ENCODE assay signal across 12 mouse cellular contexts in genomic region chr2:29419946-29420345, GRCm38 (mm10).
A peak's percentile ranks its signal among the peaks of the same experiment; 100 is the strongest.
DNase-seq lines count a peak whose midpoint lies in the region; ATAC-seq lines count a peak whose summit lies in the region.
"Had no signal": no experiment of that assay in that cellular context is flagged by ENCODE, and none has a peak within 500 bp of the region (broad histone marks: within the 10 kb centered on the region; RNA-seq: fewer than 3 reads in every experiment).

No protein-coding gene starts in this region.

- DNase-seq in 3T3-L1 (ENCODE audit: low read depth, low spot score) (peak; percentile 61), adipocyte (ENCODE audit: low spot score) (peak; percentile 50)
- DNase-seq in kidney, adult 8-10 months: peak; percentile 38 to 45
- peak; percentile 60 for DNase-seq in lung, postnatal 10 days
- DNase-seq in spleen, postnatal 36 days (ENCODE audit: low spot score in 2 of 2): no peak
- DNase-seq in left cerebral cortex, adult 8-10 months (ENCODE audit: low spot score in 2 of 2): no peak
- DNase-seq: layer of hippocampus, adult 9-11 months; right cerebral cortex, postnatal 14 days had no signal

- peaks cover 65% of the 10 kb centered on the region for H3K4me1 ChIP-seq in midbrain, embryonic 13.5 days (replicated peaks)

- H3K4me3 ChIP-seq in midbrain, embryonic 13.5 days (replicated peaks): no peak overlapping the region
- H3K4me3 ChIP-seq: heart, embryonic 13.5 days; hindbrain, embryonic 15.5 days; lung, embryonic 15.5 days had no signal

- no peak overlapping the region for H3K4me2 ChIP-seq in midbrain, embryonic 13.5 days (replicated peaks)
- H3K4me2 ChIP-seq: heart, embryonic 13.5 days; hindbrain, embryonic 15.5 days; lung, embryonic 15.5 days had no signal

- WGBS in midbrain, embryonic 13.5 days: 75% methylated on average over 5 of the region's 5 CpGs

- no peaks in the 10 kb centered on the region for H3K36me3 ChIP-seq in midbrain, embryonic 13.5 days
- H3K36me3 ChIP-seq: heart, embryonic 13.5 days; hindbrain, embryonic 15.5 days; lung, embryonic 15.5 days had no signal

- H3K27ac ChIP-seq in midbrain, embryonic 13.5 days: no peak overlapping the region
- H3K27ac ChIP-seq: heart, embryonic 13.5 days; hindbrain, embryonic 15.5 days; lung, embryonic 15.5 days had no signal

- no peaks in the 10 kb centered on the region for H3K27me3 ChIP-seq in midbrain, embryonic 13.5 days
- H3K27me3 ChIP-seq: heart, embryonic 13.5 days; hindbrain, embryonic 15.5 days; lung, embryonic 15.5 days had no signal

- no peaks in the 10 kb centered on the region for H3K9me3 ChIP-seq in midbrain, embryonic 13.5 days
- H3K9me3 ChIP-seq: heart, embryonic 13.5 days; hindbrain, embryonic 15.5 days; lung, embryonic 15.5 days had no signal

- H3K9ac ChIP-seq in midbrain, embryonic 13.5 days (replicated peaks): no peak overlapping the region
- H3K9ac ChIP-seq: heart, embryonic 13.5 days; hindbrain, embryonic 15.5 days; lung, embryonic 15.5 days had no signal

- no peak for ATAC-seq in midbrain, embryonic 13.5 days

Comparison
In these comparisons a context has a peak if more than half of its experiments do, and no peak if none do; other contexts are left out.
1. DNase-seq: peak in 3T3-L1 (single experiment), adipocyte (single experiment), kidney, adult 8-10 months (2 of 2) and lung, postnatal 10 days (single experiment); none in spleen, postnatal 36 days (0 of 2) and left cerebral cortex, adult 8-10 months (0 of 2).